Comparison of ENCODE assay signal across 12 mouse cellular contexts in genomic region chr4:105213314-105213713, GRCm38 (mm10).
"Had no signal": no experiment of that assay in that cellular context is flagged by ENCODE, and none has a peak within 500 bp of the region (broad histone marks: within the 10 kb centered on the region; RNA-seq: fewer than 3 reads in every experiment).

No protein-coding gene starts in this region.

- H3K4me2 ChIP-seq: neural tube, embryonic 12.5 days had no signal

- H3K4me3 ChIP-seq: layer of hippocampus, adult 2 months; midbrain, embryonic 10.5 days; neural tube, embryonic 12.5 days had no signal

- H3K9ac ChIP-seq: liver, embryonic 14.5 days; neural tube, embryonic 12.5 days had no signal

- H3K27me3 ChIP-seq: neural tube, embryonic 12.5 days had no signal

- H3K27ac ChIP-seq: layer of hippocampus, adult 2 months; liver, embryonic 14.5 days; midbrain, embryonic 10.5 days; neural tube, embryonic 12.5 days had no signal

- H3K9me3 ChIP-seq: midbrain, embryonic 10.5 days; neural tube, embryonic 12.5 days had no signal

- DNase-seq: kidney, adult 18-20 months; kidney, postnatal 10 days; kidney, postnatal 4 days; left cerebral cortex, postnatal 4 days; lung, adult 18-20 months; midbrain, embryonic 14.5 days; thymus, adult 18-20 months; thymus, postnatal 25 days had no signal

- H3K4me1 ChIP-seq: neural tube, embryonic 12.5 days had no signal
